Mouse (Mus musculus): ENCODE measurements around the gene Sec24d. TPM values are rescaled to one million over a fixed set of nuclear protein-coding genes. Genes with fewer than 3 reads are reported as not detected.

The Sec24d gene
- total RNA-seq, 4 experiments from 2014 or later = 10.6 to 17.7 (median 13.4) TPM

GRCm38 (mm10) chr3:123296654-123297053 lies 29.4 kb downstream of the Sec24d start:
- no peak for DNase-seq (ENCODE audit: low spot score in 2 of 2)

- DNase-seq (ENCODE audit: low spot score in 2 of 2) = peak; percentile 69 to 90
Observed at GRCm38 (mm10) chr3:123298283-123298682, 31.0 kb downstream of the Sec24d start.

GRCm38 (mm10) chr3:123301521-123301920 lies 34.3 kb downstream of the Sec24d start:
- no peak for DNase-seq (ENCODE audit: low spot score in 2 of 2)

- DNase-seq (ENCODE audit: low spot score in 2 of 2) = no peak
Observed at GRCm38 (mm10) chr3:123305611-123306010, 38.4 kb downstream of the Sec24d start.

- no peak for DNase-seq (ENCODE audit: low spot score in 2 of 2)
Observed at GRCm38 (mm10) chr3:123307446-123307845, 40.2 kb downstream of the Sec24d start.

- no peak for DNase-seq (ENCODE audit: low spot score in 2 of 2)
Observed at GRCm38 (mm10) chr3:123309141-123309540, 41.9 kb downstream of the Sec24d start.

- DNase-seq (ENCODE audit: low spot score in 2 of 2) = no peak
Observed at GRCm38 (mm10) chr3:123312477-123313062, 45.3 kb downstream of the Sec24d start.

- no peak for DNase-seq (ENCODE audit: low spot score in 2 of 2)
Observed at GRCm38 (mm10) chr3:123313477-123313876, 46.2 kb downstream of the Sec24d start.

GRCm38 (mm10) chr3:123313920-123314614 lies 46.8 kb downstream of the Sec24d start:
- DNase-seq (ENCODE audit: low spot score in 2 of 2) = no peak

GRCm38 (mm10) chr3:123316066-123316465 lies 48.8 kb downstream of the Sec24d start:
- DNase-seq (ENCODE audit: low spot score in 2 of 2) = no peak

GRCm38 (mm10) chr3:123317081-123317480 lies 49.8 kb downstream of the Sec24d start:
- DNase-seq (ENCODE audit: low spot score in 2 of 2) = no peak

- DNase-seq (ENCODE audit: low spot score in 2 of 2) = no peak
Observed at GRCm38 (mm10) chr3:123320341-123320740, 53.1 kb downstream of the Sec24d start.

- peak in 1 of 2 experiments; percentile 26 for DNase-seq (ENCODE audit: low spot score in 2 of 2)
Observed at GRCm38 (mm10) chr3:123321612-123322011, 54.4 kb downstream of the Sec24d start.

- no peak for DNase-seq (ENCODE audit: low spot score in 2 of 2)
Observed at GRCm38 (mm10) chr3:123322147-123322546, 54.9 kb downstream of the Sec24d start.

- DNase-seq (ENCODE audit: low spot score in 2 of 2) = no peak
Observed at GRCm38 (mm10) chr3:123324326-123324725, 57.1 kb downstream of the Sec24d start.

- DNase-seq (ENCODE audit: low spot score in 2 of 2) = no peak
Observed at GRCm38 (mm10) chr3:123329251-123329650, 62.0 kb downstream of the Sec24d start.

- no peak for DNase-seq (ENCODE audit: low spot score in 2 of 2)
Observed at GRCm38 (mm10) chr3:123330221-123330620, 63.0 kb downstream of the Sec24d start.

GRCm38 (mm10) chr3:123332330-123333054 lies 65.2 kb downstream of the Sec24d start:
- no peak for DNase-seq (ENCODE audit: low spot score in 2 of 2)

- DNase-seq (ENCODE audit: low spot score in 2 of 2) = no peak
Observed at GRCm38 (mm10) chr3:123333055-123333424, 65.8 kb downstream of the Sec24d start.

GRCm38 (mm10) chr3:123334947-123335346 lies 67.7 kb downstream of the Sec24d start:
- no peak for DNase-seq (ENCODE audit: low spot score in 2 of 2)

GRCm38 (mm10) chr3:123335480-123335879 lies 68.2 kb downstream of the Sec24d start:
- no peak for DNase-seq (ENCODE audit: low spot score in 2 of 2)

- no peak for DNase-seq (ENCODE audit: low spot score in 2 of 2)
Observed at GRCm38 (mm10) chr3:123336455-123336854, 69.2 kb downstream of the Sec24d start.
